Mouse (Mus musculus): ENCODE results near the gene Bcan. TPM values are rescaled to one million over a fixed set of nuclear protein-coding genes. Genes with fewer than 3 reads are reported as not detected.

Gene Bcan
- 28.5 and 31.5 TPM in 2 replicates for total RNA-seq (2021)
- long read RNA-seq, experiment 1, transcript Bcan-201 (14 exons, 3,141 nt): major isoform, 14 of 37 reads
- long read RNA-seq, experiment 1, partial matches to known transcripts: 15 of 37 reads
- long read RNA-seq, experiment 1, other reads (novel, unspliced or antisense): 8 of 37 reads
- long read RNA-seq, experiment 2, transcript Bcan-201 (14 exons, 3,141 nt): major isoform, 17 of 34 reads
- long read RNA-seq, experiment 2, partial matches to known transcripts: 13 of 34 reads
- long read RNA-seq, experiment 2, other reads (novel, unspliced or antisense): 3 of 34 reads

DNA sequence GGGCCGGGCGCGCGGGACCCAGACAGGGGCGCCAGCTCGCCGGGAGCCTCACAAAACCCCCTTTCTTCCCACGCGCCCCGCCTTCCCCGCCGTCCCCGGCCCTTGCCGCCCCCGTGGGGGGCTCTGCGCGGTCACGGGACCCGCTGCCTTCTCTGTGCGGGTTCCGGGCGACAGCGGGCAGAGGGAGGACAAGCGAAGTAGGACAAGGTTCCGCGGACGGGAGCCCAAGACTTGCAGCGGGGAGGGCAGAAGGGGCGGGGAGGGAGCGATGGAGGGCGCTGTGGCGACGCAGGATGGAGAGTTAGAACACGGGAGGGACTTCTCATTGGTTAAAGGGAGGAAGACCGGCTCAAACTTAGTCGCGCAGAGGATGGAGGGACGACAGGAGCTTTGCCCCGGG, at the start of gene Bcan:
Gene Bcan, minus strand, starts transcription at position 50 of the 400 bp plus-strand sequence.
- DNase-seq: peak; percentile 82

DNA sequence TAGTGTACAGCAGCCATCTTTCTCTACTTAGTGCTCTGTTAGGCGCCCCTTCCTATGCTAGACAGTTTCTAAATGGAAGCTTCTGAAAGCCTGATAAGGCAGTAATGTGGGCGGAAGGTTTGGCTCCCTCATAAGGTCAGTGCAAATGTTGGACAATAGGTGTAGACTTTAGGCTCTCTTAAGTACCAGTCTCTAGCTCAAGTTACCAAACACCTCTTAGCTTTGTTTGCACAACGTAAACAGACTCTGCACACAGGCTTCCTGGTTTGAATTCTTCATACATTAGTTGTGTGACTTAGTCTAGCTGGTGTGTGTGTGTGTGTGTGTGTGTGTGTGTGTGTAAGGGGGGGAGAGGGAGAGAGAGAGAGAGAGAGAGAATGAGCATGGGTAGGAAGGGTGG, 49.5 kb upstream of the Bcan start:
- no peak for DNase-seq

DNA sequence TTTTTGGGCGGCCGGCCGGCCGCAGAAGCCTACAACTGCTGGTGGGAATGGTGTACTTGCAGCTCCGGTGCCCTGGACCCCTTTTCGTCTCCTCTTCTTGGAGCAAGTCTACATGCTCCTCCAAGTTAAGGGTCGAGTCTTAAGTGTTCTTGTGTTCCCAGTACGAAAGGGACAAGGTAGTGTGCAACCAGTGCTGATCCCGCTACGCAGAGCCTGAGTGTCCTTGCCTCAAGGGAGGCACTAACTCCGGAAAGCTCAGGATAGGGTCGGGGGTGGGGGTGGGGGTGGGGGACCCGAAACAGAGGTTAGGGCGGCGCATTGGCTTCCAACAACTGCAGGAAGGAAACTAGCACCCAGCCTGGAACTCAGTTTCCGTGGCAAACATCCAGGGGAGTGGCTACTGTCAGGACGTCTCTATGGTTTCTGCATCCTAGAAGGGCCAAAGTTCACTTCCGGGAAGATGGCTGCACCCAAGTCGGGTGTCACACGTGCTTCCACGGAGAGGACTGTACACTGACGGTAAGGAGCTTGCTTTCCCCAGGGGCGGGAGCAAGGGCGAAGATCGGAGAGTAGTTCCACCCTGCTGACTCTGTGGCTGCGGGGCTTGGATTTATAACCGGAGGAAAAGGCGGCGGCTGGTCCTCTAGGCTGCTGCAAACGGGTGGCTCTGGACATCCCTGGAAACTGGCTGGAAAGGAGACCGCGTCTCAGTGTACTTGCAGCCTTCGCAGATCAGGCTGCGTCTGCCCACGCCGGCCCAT, 42.8 kb upstream of the Bcan start, which contains the start of gene Gpatch4:
Gene Gpatch4, plus strand, starts transcription at position 448 of the 761 bp plus-strand sequence.
- DNase-seq: peak; percentile 92

DNA sequence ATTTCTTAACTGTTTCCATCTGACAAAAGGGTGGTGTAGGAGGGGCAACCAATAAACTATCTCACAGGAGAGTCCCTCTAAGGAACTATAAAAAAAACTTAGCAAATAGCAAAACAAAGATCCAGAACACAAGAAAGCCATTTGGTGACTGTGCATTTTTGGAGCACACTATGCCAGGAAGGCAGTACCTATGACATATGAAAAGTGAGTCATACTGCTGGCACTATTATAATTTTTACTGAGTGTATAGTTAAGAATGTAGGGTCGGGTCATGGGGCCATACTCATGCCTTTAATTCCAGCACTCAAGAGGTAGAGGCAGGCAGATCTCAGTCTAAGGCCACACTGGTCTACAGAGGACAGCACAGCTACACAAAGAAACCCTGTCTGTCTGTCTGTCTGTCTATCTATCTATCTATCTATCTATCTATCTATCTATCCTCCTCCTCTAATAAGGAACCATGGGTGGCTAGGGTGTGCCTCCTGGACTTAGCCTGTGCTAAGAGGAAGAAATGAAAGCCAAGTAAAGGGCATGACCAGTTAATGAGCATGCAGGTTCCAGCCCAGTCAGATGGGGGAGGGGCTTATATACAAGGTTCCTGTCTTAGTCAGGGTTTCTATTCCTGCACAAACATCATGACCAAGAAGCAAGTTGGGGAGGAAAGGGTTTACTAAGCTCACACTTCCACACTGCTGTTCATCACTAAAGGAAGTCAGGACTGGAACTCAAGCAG, 35.7 kb upstream of the Bcan start:
- no peak for DNase-seq

DNA sequence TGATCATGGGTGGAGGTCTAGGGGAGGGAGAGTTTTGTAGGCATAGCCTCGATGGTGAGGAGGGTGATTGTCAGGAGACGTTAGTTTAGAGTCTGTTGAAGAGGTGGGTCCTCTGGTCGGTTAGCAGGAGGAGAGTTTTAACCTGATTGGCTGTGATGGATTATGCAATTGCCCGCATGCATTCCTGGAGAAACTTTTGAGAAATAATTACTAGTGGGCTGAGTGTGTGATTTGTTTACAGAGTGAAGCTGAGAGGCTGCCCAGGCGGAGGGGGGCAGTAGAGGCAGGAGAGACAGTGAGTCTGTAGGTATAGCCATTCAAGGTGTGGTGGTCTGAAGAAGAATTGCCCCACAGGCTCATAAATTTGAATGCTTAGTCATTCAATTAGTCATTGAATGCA, 33.5 kb upstream of the Bcan start:
- no peak for DNase-seq

DNA sequence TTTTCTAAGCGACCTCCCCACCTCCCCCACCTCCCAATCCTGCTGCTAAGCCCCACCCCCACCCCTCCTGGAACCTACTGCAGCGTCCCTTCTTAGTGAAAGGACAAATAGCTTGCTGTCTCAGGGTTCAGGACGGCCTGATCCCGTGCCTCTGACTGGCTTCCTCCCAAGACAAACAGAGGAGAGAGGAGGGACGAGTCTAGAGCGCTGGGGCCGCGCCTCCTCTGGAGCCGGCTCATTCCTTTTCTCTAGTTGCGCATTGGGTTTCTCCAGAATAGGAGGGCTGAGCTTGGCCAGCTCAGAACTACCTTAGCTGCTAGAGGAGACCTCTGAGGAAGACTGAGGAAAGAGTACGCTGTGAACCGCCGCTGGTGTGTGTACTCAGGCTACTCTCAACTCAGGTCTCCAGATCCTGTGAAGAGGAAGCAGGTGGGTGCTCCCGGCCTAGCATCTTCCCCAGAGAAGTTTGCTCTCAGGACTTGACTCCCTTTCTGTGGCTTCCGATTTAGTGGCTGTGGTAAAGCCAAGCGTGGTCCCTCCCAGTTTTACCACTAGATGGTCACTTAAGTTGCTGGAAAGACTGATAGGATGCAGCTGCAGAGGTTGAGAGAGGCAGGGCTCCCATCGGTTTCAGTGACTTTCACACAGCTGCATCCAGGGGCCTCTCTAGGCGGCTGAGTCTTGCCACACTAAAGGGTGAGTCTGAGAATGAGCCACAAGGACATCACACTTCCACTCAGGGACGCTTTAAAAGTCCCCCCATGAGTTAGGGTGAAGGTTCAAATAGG, 30.8 kb upstream of the Bcan start:
- DNase-seq: peak; percentile 77

DNA sequence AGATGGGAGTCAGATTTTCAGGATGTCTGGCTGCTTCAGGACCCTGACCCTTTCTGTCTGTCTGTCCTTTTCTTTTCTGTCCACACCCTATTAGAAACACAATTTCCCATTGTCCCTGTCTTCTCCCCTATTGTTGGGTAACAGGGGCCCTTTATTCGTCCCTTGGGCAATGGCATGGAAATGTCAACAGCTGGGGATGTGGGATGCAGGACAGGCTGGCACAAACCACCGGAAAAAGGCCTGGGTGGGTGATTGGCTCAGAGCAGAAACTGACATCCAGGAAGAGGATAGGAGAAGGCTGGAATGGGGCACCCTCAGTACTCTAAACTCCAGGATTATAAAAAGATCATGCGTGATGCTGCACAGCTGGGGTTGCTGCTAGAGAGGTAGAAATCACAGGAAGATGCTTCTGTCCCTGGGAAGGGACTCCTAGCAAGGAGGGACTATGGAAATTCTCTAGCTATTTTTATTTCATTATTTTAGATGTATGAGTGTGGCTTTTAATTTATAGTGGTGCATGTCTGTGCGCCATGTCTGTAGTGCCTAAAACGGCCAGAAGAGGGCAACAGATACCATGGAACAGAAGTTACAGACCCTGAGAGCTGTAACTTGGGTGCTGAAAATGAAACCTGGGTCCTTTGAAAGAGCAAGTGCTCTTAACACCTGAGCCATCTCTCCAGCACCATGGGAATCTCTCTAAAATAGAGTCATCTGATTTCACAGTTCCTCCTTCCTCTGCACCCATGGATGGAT, 27.6 kb upstream of the Bcan start, which contains the start of gene Hapln2:
Gene Hapln2, minus strand, starts transcription at position 150 of the 753 bp plus-strand sequence.
- peak; percentile 26 for DNase-seq

DNA sequence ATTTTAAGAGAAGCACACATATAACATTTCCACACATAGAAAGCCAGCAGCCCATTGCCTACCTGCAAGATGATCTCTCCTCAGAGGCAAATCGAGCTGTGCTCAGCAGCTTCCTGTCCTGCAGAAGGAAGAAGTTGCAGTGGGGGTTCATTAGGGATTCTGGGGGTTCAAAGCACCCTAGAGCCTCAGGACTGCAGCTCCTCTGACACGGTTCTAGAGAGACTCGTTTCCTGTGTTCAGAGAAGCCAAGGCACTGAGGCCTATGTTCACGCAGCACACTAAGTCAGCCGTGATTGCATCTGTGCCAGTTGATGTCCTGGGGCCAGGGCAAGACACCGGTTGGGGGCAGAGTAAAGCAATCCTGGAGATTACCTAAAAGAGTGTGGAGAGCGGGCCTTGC, 26.8 kb upstream of the Bcan start:
- no peak for DNase-seq

DNA sequence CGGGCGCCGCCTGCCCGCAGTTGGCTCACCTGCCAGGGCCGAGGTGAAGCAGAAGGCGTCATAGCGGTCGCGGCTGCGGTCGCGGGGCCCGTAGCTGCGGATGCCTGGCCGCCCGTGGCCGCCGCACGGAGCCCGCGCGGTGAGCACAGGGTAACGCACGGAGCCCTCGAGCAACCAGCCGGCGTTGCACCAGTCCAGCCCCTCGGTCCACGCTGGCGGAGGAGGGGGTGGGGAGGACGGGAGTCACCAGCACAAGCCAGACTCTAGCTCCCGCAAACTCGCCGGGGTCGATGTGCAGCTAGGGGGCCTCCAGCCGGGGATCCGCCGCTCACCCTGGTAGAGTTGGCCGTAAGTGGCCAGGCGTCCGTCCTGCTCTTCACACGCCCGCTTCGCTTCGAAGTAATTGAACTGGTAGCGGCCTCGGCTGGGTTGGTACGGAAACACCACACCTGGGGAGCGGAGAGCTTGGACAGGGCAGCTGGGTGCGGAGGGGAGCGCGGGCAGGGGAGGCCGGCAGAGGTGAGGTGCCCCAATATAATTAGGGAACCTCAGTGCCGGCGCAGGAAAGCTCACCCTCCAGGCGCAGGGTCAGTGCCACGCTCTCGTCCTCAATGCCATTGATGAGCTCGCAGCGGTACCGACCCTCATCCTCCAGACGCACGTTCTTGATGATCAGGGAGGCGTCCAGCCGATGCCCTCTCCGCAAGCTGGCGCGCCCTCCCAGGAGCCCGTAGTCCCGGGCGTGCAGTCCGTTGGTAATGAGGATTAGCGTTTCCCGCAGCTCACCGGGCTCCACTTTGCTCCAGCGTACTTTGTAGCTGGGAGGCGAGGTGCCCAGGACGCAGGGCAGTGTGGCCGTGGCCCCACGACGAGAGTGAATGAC, 23.4 kb upstream of the Bcan start:
- peak; percentile 18 for DNase-seq

DNA sequence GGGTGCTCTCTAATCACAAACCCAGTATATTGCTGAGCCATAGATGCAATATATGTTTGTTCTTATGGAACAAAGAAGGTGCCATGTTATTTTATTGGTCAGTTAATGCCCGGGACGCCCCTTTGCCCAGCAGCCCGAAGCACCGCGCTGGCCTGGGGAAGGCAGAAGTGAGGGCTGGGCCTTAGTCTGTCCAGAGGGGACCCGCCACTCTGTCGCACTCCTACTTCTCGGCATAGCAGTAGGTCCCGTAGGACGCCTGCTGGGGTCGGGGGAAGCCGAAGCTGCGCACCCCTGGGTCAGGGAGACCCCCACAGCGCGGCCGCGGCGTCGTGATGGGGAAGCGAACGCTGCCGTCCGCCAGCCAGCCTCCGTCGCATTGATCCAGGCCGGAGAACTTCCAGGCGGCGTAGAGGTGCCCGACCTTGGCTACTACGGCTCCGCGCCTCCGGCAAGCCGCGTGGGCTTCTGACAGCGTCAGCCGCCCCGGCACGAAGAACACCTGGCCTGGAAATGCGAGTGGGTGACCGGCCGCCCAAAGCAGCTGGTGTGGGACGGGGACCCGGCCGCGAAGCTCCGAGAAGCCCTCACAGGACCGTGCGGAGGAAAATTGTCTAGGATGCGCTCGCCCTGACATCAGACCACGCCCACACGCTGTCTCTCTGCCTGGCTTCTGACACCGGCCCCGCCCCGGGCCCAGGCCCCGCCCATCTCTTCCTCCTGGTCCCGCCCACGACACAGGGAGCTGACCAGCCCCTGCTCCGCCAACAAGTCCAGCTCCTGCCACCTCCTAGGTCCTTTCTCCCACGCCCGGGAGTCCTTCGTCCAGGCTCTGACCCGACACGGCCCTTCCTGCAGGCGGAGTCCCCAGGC, 22.5 kb upstream of the Bcan start:
- DNase-seq: peak; percentile 96

DNA sequence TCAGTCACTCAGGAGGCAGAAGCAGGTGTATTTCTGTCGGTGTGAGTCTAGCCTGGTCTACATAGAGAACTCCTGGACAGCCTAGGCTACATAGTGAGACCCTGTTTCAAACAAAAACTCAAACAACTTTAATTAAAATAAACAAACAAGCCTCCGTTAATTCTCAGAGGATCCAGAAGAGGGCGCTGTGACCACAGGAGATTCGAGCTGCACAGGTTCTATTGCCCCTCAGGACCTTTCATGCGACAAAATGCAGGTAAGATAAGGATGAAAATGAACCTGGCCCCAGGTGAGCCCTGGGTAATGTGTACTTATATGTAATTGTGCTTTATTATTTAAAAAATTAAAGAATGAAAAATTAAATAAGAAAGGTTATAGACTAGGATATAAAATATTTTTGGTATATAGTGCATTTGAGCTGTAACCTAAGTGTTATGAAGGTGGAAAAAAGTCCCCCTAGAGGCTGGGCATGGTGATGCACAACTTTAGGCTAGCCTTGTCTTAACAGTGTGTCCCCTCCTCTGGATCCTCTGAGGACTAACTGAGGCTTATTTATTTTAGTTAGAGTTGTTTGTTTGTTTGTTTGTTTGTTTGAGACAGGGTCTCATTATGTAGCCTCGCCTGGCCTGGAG, 10.7 kb upstream of the Bcan start:
- peak; percentile 53 for DNase-seq

DNA sequence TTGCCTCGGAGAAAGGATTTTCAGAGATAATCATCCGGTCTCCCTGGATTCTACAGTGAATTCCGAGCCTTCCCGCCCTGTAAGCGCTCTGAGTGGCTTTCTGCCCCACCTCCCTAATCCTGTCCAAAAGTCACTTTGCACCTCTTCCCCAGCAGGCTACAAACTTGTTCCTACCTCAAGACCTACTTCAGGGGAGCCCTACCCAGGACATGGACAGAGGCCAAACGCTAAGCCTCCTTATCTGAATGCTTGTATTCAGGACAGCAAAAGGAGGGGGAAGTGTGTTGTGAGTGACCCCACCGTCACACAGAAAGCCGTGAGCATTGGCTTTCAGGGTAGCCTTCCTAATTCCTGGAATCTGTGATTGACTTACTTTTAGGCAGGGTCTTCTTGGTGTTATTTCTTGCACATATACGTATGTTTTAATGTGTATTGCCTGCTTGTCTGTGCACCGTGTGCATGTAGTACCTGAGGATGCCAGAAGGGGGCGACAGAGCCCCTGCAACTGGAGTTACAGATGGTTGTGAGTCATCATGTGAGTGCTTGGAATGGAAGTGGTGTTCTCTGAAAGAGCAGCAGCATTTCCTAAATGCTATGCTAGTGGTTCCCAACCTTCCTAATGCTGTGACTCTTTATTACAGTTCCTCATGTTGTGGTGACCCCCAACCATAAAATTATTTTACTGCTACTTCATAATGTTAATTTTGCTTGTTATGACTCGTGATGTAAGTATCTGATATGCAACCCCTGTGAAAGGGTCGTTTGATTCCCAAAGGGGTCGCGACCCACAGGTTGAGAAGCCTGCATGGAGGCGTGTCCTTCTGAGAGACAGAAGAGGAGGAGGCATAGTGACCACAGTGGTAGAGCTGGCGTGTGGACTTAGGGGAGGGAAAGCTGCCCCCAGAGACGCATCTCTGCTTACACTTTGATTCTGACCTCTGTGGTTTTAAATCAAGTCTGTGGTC, 6.1 kb upstream of the Bcan start:
- no peak for DNase-seq

DNA sequence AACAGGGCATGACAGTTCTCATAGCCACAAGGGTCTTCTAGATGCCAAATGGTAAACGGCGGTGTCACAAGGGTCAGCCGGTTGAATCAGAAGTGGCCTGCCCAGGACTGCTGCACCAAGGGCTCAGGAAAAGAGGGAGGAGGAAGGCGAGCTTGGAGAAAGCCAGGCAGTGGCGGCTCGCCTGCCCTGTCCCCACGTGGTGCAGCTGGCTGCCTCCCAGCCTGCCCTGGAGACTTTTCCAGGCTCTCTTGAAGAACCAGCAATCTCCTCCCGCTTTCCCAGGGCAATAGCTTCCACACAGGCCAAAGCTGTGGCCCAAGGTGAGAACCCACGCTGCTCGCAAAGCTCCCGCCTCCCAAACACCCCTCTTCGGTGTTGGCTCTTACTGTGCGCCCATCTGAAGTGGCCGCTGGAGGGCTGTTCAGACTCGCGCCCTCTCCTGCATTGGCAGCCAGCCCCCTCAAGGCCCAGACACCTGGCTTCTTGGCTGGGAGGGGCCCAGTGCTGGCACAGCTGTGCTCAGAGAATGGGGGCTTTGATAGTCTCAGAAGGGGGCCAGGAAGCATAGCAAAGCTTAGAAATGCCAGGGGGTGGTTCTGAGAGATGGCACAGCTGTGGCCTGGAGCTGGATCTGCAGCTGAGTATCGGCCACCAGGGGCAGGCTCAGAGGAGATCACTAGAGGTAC, 2.4 kb upstream of the Bcan start:
- DNase-seq: peak; percentile 71

DNA sequence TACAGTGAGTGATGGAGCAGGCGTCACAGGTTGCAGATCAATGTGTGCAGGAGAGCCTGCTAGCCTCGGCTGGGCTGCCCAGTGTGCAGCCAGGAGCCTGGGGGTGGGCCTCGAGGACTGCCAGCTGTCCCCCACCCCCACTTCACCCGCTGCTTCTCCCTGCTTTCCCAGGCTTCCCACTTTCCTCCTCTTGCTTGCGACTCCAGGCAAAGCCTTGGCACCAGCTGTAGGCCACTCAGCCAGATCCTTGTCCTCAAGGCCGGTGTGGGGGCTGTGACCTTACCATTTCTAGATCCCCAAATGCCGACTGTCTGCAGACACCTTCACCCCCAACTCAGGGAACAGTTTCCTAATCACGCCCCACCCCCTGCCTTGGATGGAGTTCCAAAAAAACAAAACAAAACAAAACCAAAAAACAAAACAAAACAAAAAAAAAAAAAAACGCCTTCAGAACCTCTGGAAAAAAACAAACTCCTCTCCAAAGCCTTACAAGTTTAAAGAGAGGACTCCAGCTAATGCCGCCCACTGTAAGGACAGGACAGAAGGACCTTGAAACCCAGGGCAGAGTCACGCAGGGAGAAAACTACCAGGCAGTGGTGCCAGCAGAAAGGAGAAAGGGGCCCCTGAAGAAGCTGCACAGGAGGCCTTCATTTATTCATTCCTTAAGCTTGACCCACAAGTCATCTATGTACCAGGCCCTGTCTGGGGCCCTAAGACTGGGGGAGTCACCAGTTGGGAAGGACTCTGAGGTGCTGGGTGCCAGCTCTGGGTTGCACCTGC, 976 bp upstream of the Bcan start:
- peak; percentile 73 for DNase-seq

DNA sequence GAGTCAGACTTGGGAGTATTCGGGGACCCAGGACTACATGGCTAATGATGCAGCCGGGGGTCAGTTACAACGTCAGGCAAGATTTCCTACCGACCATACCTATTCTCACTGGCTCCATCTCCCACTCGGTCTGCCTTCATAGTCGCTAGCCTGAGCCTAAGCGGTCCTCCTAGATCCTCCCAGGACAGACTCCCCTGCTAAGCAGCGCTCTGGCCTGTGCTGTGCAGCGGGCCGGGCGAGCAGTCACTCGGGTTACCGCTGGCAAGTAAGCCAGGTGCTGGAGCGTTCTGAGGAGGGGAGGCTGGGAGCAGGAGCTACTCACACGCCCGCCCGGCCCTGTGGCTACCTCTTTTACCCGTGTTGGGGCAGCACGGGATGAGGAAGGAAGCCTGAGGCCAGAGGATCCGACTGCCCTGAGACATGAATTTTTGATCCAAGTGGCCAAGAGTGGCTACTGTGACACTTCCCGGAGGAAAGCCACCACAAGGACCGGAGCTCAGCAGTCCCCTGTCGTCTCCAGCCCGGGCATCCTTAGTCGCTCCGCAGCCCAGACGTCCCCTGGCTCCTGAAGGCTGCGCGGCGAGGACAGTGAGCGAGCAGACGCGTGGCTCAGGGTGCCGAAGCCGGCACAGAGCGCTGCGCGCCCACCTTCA, 661 bp downstream of the Bcan start:
- DNase-seq: peak; percentile 37
